Mouse (Mus musculus) bone marrow, adult 2 months (tissue): ENCODE measurements around the gene Manba.

Experiments
- CTCF ChIP-seq: fragments of 200-500 bp; IDR thresholded peaks from 2 replicates; pipeline ENCODE4 v1.5.1; 2011; ENCODE audit warnings: low read length, control low read depth; ENCODE audit not compliant: control insufficient read depth, insufficient read depth
- POLR2A ChIP-seq: fragments of 200-500 bp; IDR thresholded peaks from 2 replicates; pipeline ENCODE4 v1.6.1; 2011; ENCODE audit warnings: low read depth, mild to moderate bottlenecking, control low read depth, low read length, borderline replicate concordance; ENCODE audit not compliant: control insufficient read depth

DNA sequence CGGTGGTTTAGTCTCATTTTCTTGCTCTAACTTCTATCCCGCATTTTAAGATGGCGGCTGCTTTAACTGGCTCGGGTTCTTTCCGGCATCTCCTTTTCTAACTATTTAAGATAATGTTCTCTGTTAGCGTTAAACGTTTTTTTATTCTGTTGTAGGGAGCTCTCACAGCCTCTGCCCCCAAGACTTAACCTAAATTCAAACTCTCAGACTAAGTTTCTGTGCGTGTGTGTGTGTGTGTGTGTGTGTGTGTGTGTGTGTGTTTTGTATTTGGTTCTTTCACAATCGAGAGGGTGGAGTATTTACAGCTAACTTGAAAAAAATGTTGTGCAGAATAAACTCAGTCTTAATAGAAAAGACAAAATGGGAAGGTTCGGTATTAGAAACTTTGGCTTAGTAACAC is 44.8 kb upstream of the Manba start:
- TF ChIP-seq CTCF (no peak), POLR2A (no peak)
